Mouse (Mus musculus) skeletal muscle tissue, adult 2 months (tissue): ENCODE results near the gene Gm28308.
A peak's percentile ranks its signal among the peaks of the same experiment; 100 is the strongest.

ENCODE experiments used
- DNase-seq: peaks from one replicate; pipeline ENCODE4 v3.0.0-alpha.2; 2012; ENCODE audit warnings: low read depth, low spot score

Gene Gm28308

GRCm38 (mm10) chr6:52168191-52169055 lies 44.7 kb downstream of the Gm28308 start:
- DNase-seq = no peak

GRCm38 (mm10) chr6:52167736-52168161 lies 45.4 kb downstream of the Gm28308 start:
- no peak for DNase-seq

- no peak for DNase-seq
These were observed 46.0 kb downstream of the Gm28308 start for GRCm38 (mm10) chr6:52167176-52167575.

- no peak for DNase-seq
These were observed 46.6 kb downstream of the Gm28308 start for GRCm38 (mm10) chr6:52166431-52167077.

- DNase-seq = no peak
These were observed 47.4 kb downstream of the Gm28308 start for GRCm38 (mm10) chr6:52165441-52166370.

GRCm38 (mm10) chr6:52164626-52165440 lies 48.3 kb downstream of the Gm28308 start, which contains the start of gene Hoxa2:
Gene Hoxa2, minus strand, starts transcription at chr6:52164831.
- DNase-seq = no peak

GRCm38 (mm10) chr6:52164051-52164625 lies 49.0 kb downstream of the Gm28308 start:
- DNase-seq = no peak

GRCm38 (mm10) chr6:52163366-52164031 lies 49.6 kb downstream of the Gm28308 start:
- no peak for DNase-seq

GRCm38 (mm10) chr6:52162611-52163365 lies 50.4 kb downstream of the Gm28308 start:
- no peak for DNase-seq

GRCm38 (mm10) chr6:52162093-52162380 lies 51.1 kb downstream of the Gm28308 start:
- DNase-seq = no peak

GRCm38 (mm10) chr6:52161336-52162092 lies 51.6 kb downstream of the Gm28308 start:
- no peak for DNase-seq

- DNase-seq = peak; percentile 68
These were observed 52.4 kb downstream of the Gm28308 start for GRCm38 (mm10) chr6:52160511-52161335.

- DNase-seq = peak; percentile 55
These were observed 53.2 kb downstream of the Gm28308 start for GRCm38 (mm10) chr6:52159979-52160378.

GRCm38 (mm10) chr6:52159164-52159761 lies 53.9 kb downstream of the Gm28308 start:
- peak; percentile 25 for DNase-seq

- peak; percentile 64 for DNase-seq
These were observed 54.7 kb downstream of the Gm28308 start, which contains the start of gene Hoxa1 for GRCm38 (mm10) chr6:52158276-52159051. Gene Hoxa1, minus strand, starts transcription at chr6:52158317.

- DNase-seq = no peak
These were observed 55.5 kb downstream of the Gm28308 start for GRCm38 (mm10) chr6:52157466-52158275.
